Mouse (Mus musculus) retina, postnatal 1 day (tissue): ENCODE data around the gene Trmt1l.
A peak's percentile ranks its signal among the peaks of the same experiment; 100 is the strongest.

Experiments used
- DNase-seq: peaks from one replicate; pipeline ENCODE4 v3.0.0-alpha.2; 2012

The Trmt1l gene

DNA sequence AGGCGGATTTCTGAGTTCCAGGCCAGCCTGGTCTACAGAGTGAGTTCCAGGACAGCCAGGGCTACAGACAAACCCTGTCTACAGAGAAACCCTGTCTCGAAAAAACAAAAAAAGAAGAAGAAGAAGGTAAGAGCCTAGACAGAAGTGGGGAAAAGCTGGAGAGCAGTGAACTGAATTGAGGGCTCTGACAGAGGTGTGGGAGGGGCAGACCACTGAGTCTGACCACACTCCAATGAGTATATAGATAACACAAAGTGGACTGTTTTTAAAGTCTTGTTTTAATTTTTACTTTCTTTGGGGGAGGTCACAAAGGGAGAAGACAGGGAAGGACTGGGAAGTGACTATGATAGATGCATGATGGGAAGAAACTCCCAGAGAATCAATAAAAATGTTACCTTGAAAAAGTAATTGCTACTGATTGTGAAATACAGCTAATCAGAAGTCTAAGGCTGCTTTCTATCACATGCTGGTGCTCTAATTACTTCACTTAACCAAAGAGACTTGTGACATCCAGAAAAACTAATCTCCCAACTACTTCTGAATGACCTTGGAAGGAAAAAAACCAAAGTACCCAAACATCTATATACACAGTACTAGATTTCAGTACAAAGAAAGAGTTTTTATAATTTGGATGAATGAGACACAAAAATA lies 67.4 kb downstream of the Trmt1l start:
- DNase-seq = no peak

DNA sequence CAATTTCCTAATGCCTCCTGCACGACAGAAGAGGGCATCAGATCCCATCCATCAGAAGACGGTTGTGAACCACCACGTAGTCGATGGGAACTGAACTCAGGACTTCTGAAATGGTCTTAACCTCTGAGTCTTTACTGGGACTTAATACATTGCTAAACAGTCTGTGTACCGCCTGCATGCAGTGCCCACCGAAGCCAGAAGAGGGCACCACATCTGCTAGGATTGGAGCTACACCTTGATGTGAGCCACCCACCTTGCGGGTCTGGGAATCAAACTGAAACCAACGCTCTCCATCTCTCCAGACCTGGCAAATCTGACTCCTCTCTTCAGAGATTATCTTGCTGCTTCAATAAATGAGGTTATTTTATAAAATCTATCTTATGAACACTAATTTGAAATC lies 68.7 kb downstream of the Trmt1l start:
- DNase-seq = peak; percentile 38

DNA sequence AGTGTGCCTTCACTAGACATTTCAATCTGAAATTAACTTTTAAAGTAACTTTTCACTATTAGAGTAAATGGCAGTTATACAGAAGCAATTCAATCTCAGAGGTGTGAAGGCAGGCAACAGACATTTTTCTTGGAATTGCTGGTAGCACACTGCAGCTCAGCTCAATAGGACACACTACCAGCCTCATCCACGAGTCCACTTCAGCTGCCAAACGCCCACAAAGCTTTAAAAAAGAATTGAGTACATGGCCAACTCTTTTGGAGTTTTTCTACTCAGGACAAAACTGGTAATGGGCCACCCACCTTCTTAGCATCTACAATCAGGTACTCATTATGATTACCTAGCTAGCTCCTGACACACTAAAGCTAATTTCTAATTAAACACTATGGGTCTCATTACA lies 69.6 kb downstream of the Trmt1l start:
- DNase-seq = no peak

DNA sequence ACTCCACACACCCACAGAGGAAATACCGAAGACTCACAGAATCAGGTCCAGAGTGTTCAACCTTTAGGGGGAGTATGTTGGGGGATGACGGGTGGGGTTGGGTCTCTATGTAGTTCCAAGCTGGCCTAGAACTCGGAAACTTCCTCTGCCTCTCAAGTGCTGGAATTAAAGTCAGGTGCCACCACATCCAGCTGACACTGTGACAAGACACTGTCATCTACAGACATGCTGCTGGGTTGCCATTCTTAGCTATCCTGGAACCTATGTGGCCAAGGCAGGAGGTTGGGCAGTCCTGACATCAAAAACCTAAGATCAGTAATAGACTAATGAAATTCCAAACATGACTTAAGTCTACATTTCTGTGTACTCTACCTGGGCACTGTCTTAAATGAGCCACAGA lies 70.0 kb downstream of the Trmt1l start:
- DNase-seq = no peak

DNA sequence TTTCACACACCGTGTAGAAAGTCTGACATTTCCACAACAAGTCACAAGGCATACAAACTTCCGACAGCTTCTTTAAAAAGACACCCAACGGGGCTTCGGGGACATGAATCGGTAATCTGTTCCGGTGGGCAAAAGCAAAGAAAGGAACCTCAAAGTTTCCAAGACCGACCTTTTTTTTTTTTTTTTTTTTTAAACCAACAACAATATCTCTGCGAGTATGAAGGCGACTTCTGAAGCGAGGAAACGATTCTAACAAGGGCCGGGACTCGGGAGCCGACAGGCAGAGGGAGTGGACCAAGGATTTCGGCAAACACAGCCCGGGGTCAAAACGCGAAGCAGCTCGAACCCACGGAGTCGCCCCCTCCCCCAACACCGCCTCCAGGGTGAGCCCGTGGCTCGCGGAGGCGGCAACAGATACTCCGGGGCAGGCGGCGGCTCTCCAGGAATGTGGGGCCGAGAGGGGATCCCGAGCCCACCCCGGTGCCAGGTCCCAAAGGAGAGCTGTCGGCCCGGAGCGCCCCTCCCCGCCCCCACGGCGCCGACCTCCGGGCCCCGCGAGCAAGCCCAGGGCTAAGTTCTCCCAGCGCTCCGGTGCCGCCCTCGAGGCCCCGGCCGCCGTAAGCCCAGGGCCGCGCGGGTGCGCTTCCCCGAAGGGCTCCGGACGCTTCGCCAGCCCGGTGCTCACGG lies 71.6 kb downstream of the Trmt1l start:
- peak; percentile 66 for DNase-seq

DNA sequence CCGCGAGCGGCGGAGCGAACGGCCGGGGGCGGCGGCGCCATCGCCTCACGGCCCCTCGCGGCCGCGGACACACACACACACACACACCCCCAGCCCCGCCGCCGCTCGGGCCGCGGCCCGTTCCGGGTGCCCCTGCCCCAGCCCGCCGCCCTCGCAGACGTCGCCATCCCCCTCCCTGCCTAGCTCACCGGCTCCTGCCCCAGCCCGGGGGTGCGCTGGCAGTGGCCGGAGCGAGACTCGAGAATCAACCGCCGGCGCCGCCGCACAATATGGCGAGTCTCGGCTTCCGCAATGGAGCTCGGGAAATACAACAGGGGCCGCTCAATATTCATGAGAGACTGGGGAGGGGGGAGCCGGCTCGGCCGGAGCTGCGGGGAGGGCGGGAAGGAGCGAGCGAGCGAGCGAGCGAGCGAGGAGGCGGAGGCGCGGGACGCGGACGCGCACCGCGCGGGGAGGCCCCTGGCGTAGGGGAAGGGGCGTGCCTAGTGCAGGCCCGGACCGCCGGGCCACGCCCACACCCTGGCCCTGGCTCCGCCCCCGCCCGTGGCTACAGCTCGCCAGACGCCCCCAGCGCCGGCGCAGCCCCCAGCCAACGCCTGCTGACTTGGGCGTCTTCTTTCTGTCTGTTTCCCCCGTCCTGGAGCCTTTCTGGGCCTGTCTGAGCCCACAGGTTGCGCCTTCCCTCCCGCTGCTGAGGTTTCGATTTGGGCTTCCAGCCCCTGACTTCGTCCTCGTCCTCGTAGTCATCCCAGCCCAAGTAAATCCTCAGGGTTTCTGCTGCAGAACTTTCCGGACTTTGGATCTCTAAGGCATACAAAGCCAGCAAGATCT lies 72.4 kb downstream of the Trmt1l start, which contains the start of gene Rnf2:
Gene Rnf2 (minus strand): TSS at position 425 of the 831 bp plus-strand sequence.
- peak; percentile 97 for DNase-seq
